Mouse (Mus musculus): ENCODE measurements around the gene C530008M17Rik.

C530008M17Rik gene

GRCm38 (mm10) chr5:76656212-76656611, at the start of gene C530008M17Rik:
TSS of gene C530008M17Rik (plus strand) at chr5:76656512.
- in situ Hi-C loops (cut with MboI, MseI): no loop called here

- in situ Hi-C loops (cut with MboI, MseI): no loop called here
These were observed 46.5 kb upstream of the C530008M17Rik start for GRCm38 (mm10) chr5:76609702-76610370.

GRCm38 (mm10) chr5:76612867-76613499, 43.3 kb upstream of the C530008M17Rik start:
- in situ Hi-C loops (cut with MboI, MseI): no loop called here

GRCm38 (mm10) chr5:76615276-76615675, 41.0 kb upstream of the C530008M17Rik start:
- in situ Hi-C loops (cut with MboI, MseI): no loop called here

- in situ Hi-C loops (cut with MboI, MseI): no loop called here
These were observed 40.0 kb upstream of the C530008M17Rik start for GRCm38 (mm10) chr5:76616196-76616747.

- in situ Hi-C loops (cut with MboI, MseI): no loop called here
These were observed 37.6 kb upstream of the C530008M17Rik start for GRCm38 (mm10) chr5:76618750-76619149.

- in situ Hi-C loops (cut with MboI, MseI): no loop called here
These were observed 32.6 kb upstream of the C530008M17Rik start for GRCm38 (mm10) chr5:76623759-76624158.

- in situ Hi-C loops (cut with MboI, MseI): no loop called here
These were observed 28.5 kb upstream of the C530008M17Rik start for GRCm38 (mm10) chr5:76627770-76628169.

GRCm38 (mm10) chr5:76634012-76634411, 22.3 kb upstream of the C530008M17Rik start:
- in situ Hi-C loops (cut with MboI, MseI): no loop called here

- in situ Hi-C loops (cut with MboI, MseI): no loop called here
These were observed 20.7 kb upstream of the C530008M17Rik start for GRCm38 (mm10) chr5:76635592-76635991.

- in situ Hi-C loops (cut with MboI, MseI): no loop called here
These were observed 14.2 kb upstream of the C530008M17Rik start for GRCm38 (mm10) chr5:76642076-76642475.

- in situ Hi-C loops (cut with MboI, MseI): no loop called here
These were observed 12.1 kb upstream of the C530008M17Rik start for GRCm38 (mm10) chr5:76644234-76644633.

- in situ Hi-C loops (cut with MboI, MseI): no loop called here
These were observed 11.0 kb upstream of the C530008M17Rik start for GRCm38 (mm10) chr5:76645091-76645868.

- in situ Hi-C loops (cut with MboI, MseI): no loop called here
These were observed 6.4 kb upstream of the C530008M17Rik start for GRCm38 (mm10) chr5:76649897-76650296.

GRCm38 (mm10) chr5:76651151-76651725, 5.1 kb upstream of the C530008M17Rik start:
- in situ Hi-C loops (cut with MboI, MseI): no loop called here

- in situ Hi-C loops (cut with MboI, MseI): no loop called here
These were observed 1.2 kb downstream of the C530008M17Rik start for GRCm38 (mm10) chr5:76657245-76658083.

- in situ Hi-C loops (cut with MboI, MseI): no loop called here
These were observed 2.0 kb downstream of the C530008M17Rik start for GRCm38 (mm10) chr5:76658084-76658934.

- in situ Hi-C loops (cut with MboI, MseI): no loop called here
These were observed 3.8 kb downstream of the C530008M17Rik start for GRCm38 (mm10) chr5:76659958-76660635.

- in situ Hi-C loops (cut with MboI, MseI): no loop called here
These were observed 5.0 kb downstream of the C530008M17Rik start for GRCm38 (mm10) chr5:76661310-76661709.

Data from T-helper 17 cell (primary cell).